Mouse (Mus musculus) thymus, adult 18-20 months (tissue): ENCODE results near the gene Macrod2.
A peak's percentile ranks its signal among the peaks of the same experiment; 100 is the strongest.

Source experiments
- DNase-seq, 2 experiments: peaks; one replicate each; pipeline ENCODE4 v3.0.0; 2022; ENCODE audit warnings: mixed read lengths in 2 of 2

Macrod2 gene

DNA sequence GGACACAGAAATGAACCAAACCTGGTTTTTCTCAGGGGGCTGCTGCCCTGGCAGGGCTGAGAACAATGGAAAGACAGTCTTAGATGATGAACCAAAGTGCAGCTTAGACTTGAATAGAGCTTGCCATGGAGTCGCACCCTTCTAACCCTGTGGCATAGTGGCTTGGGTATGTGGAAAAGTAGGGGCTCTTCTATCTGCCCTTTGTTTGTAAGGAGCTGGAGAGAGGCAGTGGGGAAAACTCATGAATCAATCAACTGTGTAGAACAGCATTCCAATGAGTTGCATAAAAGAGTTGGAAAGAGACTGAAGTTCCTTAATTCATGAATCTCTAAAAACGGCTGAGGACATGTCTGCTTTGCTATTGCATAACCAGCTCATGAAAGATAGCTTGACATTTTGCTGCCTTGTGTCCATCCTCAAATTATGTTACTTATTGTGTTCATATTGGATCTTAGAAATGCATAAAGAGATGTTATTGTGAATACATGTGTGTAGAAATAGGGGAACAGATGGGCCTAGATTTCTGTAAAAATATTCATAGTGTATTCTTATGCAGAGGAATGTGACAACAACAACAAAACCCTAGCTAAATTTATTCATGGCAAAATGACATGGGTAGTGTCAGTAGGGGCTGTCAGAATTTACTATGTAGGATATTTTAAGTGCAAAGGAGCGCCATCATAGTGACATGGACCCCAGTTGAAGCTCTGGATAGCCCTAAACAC is 197.6 kb downstream of the Macrod2 start:
- DNase-seq, result no peak

DNA sequence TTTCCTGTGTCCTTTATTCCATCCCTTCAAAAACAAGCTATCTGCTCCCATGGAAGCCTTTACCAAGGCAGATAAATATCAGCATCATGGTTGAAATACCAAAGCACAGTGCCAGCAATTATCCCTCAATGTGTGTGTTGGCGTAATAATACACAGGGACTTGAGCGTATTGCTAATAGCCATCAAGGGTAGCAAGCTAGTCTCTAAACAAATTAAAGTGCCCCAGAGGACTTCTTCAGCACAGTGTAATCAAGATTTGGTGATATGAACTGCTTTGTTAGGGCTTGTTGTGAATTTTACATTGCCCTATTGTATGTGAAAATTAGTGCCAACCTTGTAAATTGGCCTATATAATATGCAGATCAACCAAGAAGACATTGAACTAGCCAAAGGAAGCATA is 201.8 kb downstream of the Macrod2 start:
- DNase-seq, result no peak

DNA sequence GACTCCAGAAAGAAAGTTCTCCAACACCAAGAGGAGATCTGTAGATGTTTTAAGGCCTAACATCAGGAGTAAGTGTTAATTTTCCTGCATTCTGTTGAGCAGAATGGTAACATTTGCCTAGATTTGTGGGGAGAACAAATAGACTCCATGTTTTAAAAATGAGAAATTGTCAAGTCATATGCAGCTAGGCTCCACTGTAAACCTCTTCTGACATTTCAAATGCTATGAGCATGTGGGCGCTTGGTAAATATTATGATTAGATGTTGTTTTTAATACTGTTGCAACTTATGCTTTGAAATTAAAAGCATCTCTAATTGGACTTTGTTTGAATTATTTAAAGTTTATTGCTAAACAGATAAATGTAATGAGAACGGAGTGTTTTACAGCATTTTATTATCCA is 220.3 kb downstream of the Macrod2 start:
- no peak for DNase-seq

DNA sequence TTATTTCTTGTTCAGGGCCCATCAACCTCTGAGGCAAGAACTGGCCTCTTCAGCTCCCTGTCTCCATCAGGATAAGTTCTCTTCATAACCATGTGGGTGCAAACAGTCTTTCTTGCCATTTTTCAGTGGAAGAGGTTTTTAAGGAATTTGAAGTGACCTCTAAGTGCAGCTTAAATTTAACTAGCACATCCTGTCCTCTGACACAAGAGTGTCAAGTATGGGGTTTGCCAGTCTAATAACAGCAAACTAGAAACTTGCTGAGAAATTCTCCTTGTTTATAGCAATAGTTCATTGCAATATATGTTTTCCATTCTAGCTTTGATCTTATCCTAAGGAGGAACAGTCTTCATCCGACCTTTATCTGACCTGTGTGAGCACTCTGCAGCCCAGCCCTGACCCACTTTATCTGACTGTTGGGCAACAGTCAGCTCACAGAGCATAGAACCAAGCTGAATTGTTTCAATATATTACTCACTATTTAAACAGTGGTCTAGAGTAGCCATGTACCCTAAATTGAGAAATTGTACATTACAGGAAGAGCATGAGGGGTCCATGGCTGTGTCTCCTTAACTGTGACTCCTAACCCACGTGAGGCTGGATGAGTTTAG is 226.7 kb downstream of the Macrod2 start:
- no peak for DNase-seq

DNA sequence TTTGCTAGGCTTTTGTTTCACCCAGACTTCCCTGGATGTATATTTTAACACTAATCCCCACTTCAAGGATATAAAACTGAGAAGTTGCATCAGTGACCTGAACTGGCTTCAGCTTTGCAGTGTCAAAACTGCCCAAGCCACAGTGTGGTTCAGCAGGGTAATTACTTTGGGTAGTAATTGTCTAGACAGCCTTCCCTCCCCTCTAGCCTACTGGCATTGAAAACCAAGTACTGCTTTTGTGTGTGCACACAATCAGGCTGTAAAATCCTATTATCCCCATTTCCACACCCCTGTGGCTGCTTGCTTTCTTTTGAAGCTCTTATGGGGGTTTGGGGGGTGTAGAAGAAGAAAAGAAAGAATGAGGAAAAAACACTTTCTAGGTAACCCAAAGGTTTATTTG is 258.4 kb downstream of the Macrod2 start:
- no peak for DNase-seq

DNA sequence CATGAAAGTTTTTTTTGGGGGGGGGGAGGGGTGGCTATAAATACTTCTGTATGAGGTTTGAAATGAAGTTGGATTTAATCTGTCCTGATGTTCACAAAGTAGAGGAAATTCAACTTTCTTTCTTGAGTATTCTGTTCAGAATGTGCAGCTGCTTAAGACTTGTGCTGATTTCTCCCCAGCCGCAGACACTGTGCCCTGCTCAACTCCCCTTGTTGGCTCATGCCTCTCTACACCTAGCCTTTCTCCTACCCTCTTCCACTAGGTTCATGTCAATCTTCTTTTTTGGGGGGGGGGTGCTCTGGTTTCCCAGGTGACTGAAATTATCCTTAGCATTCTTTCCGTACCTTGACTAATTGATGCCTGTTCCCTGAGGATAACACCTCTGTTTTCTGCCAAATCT is 258.9 kb downstream of the Macrod2 start:
- DNase-seq, result no peak

DNA sequence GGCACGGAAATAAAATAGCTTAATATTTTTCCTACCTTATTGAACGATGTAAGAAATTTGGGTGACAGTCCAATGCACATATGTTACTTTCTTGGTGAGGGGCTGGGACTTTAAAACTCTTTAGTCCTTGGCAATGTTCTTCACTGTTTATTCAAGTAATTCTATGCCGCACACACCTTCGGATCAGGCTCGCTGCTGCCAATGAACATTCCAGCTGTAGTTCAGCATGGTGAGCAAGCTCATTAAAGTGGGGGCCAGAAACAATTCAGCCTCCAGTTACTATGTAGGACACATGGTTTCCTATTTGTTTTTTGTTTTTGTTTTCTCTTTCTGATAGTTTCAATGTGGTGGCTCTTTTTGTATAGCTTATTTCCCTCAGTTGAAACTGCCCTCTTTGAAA is 267.6 kb downstream of the Macrod2 start:
- no peak for DNase-seq

DNA sequence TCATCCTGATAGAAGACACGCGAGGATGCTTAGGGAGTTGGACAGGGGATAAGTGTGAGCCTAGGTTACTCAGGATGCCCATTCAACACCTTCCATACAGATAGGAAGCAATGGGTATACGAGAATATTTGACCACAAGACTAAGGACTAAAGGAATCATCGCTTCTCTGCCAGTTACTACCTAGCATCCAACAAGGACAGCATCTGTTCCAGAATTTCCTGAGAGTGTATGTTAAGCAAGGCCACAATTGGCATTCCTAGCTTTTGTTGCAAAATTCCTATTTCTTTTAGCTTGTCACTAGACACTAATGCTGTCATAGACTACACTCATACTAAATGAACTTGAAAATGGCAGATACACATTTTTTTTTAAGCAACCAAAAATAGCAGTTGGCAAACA is 269.3 kb downstream of the Macrod2 start:
- no peak for DNase-seq

DNA sequence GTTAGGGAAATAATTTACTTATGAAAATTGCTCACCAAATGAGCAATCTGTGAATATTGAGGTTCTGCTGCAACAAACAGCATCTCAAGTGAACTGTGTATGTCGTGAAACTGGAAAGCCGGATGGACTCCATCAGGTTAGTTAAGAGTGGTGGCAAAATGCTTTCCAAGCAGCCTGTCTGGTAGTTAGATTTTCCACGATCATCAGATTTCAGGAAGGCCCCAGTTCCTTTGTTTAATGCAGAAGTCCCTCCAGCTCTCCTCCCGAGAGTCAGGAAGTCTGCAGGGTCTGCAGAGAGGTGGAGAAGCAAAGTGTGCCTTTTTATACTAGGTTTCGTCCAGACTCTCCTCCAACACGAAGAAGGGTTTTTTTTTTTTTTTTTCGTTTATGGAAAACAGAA is 271.7 kb downstream of the Macrod2 start:
- DNase-seq, result no peak

DNA sequence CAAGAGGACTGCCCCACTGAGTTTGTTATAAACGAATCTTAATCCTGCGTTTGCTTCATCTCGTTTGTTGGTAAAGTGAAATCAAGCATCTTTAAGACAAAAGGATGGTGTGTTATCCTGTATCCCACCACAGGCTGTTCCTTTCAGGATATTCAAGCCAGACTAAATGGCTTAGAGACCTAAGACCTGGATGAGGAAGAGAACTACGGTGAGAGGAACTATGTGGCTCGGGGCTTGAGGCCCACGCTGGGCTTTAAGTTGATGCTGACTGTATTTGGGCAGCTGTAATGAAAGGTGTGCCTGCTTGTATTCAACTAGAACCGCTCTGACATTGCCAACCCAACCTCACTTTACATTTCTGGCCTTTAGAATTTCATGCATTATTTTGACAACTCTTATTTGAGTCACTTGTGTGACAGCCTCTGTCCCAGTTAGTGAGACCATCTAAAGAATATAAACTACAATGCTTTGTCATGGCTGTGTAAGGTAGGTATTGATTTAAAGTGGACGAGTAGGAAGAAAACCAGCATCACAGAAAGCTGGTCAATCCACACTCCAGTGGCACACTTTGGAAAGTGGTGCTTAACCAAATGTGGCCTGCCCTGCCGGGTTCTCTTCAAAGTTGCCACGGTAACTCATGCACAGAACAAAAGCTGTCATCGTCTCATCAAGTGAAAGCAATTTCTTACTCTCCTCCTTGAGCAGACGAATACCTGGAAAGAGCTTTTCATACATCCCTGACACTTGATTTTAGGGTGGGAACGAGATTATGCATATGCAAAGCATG is 272.3 kb downstream of the Macrod2 start:
- DNase-seq, result no peak

DNA sequence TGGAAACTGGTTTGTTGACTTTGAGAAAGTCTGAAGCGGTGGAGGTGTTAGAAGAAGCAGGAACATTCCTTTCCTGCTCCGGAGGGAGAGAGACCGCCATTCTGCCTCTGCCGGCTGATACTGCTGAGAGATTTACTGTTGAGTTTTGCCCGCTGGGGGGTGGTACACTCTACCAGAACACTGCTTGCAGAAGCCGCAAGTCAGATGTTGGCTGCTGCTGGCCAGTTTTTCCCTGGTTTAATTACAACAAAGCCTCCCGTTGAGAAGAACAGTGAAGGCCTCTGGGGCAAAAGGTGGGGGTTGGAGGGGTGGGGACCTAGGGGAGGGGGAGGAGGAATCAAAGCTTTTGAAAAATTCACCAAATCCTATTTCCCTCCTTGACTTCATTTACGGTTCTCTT is 273.2 kb downstream of the Macrod2 start:
- DNase-seq, result no peak

DNA sequence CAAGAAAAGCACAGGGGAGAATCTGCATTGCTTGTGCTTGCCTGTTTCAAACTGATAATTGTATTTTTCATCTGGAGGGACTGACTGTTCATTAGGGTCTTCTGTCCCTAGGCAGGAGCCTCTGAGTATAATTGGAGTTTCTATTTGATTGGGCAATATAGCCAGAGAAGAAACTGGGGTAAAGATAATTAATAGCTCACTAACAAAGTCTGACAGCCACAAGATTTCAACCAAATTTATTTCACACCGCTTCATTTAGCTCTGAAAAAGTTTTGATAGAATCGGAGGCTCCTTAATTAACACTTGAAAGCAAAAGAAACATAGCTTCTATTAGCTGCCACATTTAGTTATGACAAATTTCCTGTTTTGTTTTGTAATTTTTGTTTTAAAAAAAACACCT is 274.0 kb downstream of the Macrod2 start:
- no peak for DNase-seq

DNA sequence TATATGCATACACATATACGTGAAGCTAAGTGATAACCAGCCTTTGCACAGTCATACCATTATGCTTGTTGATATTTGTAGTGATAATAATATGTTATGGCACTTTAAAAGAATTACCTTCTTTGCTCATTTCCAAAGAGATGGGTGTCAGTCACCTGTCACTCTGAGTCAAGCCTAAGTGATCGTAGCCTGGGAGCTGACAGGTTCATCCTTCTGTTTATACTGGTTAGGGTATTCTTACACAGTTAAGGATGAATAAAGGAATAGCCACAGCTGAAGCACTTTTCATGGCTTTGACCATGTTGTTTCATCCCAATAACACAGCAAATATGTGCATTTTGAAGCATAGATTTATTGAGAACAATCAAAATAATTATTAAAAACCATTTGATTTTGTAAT is 274.7 kb downstream of the Macrod2 start:
- no peak for DNase-seq

DNA sequence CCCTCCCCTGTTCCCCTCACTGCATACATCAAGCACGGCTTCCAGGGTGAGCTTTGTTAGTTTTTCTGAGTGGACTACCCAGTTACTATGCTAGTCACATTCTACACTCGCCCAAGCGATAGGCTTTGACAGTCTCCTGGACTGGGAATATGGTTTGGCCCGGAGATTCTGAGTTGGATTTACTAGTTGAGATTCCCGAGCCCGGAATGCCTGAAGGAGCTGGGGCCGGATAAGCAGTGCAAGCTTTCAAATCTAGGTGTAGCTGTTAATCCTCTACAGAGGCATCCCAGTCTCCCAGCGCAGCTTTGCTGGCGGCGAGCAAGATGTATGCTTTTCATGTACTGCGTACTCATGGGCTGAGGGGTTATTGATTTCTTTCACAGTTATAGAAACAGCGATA is 275.3 kb downstream of the Macrod2 start:
- no peak for DNase-seq

DNA sequence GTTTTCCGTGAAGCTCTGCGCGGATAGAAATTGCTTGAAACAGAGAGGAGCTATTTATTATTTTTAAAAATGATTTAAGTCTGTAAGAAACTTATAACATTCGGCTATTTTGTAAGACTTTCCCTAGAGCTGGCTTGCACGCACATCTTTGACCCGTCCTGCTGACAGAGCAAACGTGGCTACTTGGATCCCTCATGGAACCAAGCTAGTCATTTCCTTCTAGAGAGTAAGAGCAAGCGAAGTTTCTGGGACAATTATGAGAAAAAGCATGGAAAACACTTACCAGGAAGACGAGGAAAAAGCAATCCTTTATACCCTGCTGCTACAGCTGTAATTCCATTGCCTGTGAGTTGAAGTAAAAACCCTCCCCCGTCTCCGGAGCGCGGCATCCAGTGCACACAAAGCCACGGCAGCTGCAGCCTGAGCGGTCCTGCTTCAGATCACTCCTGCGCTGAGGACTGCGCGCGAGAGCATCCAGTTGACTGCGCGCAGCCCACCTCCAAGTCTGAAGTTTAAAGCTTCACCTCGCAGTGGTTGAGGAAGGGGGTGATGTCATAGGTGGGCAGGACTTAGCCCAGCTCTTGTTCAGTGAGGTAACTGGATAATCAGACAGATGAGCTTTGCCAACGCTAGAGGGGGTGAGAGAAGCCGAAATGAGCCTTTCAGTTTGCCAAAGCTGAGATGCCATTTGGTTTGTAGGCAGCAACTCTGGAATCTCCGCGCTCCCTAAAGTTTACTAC is 276.0 kb downstream of the Macrod2 start, which contains the start of gene Flrt3:
Gene Flrt3 (minus strand): TSS at position 507 of the 740 bp plus-strand sequence.
- peak; percentile 15 to 26 for DNase-seq

DNA sequence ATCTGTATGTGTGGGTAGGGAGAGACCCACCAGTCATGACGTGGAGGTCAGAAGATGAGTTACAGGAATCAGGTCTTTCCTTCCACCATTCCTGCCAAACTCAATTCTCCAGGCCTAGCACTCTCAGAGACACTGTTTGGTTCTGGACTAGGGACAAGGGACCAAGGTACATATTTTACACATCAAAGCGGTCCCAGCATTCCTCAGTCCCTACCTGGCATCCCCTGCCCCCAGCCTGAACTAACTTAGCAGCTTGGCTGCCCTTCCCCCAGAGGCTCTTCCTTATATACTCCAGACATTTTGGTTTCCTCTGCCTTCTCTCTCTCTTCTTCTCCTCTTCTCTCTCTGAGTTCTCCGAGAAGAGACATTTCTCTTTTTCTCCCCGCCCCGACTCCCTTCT is 278.4 kb downstream of the Macrod2 start:
- DNase-seq, result no peak

DNA sequence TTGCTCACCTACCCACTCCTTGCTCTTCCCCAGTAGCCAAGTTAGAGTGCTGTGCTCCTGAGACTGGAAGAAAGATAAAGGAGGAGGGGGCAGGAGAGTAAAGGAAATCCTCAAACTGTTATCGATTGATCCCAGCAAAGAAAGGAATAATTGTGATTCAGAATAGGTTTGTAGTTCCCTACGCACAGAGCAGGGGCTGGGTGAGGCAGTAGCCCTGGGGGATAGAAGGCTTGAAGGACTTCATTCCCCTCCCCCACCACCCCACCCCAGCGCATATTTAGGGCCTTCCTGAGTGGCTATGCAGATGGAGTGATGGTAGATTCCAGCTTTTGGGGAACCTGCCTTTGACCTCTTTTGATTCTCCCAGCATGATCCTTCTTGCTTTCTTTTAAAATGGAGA is 281.6 kb downstream of the Macrod2 start:
- DNase-seq, result no peak

DNA sequence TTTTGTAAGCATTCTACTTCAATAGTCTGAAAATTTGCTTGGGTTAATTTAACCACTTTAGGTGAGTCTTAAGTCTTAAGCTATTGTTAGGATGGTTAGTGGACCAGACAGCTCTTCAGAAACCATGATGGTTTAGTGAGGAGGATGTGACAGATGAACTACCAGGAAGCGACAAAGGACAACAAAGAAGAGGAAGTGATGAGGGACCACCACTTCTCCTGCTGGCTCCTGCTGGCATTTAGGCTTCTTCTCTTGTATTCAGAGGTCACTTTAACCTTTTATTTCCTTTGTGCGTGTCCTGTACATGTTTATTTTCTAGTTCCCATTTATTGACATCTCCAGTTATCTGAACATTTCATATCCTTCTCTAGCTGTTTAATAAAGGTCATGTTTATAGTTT is 295.8 kb downstream of the Macrod2 start:
- DNase-seq, result no peak

DNA sequence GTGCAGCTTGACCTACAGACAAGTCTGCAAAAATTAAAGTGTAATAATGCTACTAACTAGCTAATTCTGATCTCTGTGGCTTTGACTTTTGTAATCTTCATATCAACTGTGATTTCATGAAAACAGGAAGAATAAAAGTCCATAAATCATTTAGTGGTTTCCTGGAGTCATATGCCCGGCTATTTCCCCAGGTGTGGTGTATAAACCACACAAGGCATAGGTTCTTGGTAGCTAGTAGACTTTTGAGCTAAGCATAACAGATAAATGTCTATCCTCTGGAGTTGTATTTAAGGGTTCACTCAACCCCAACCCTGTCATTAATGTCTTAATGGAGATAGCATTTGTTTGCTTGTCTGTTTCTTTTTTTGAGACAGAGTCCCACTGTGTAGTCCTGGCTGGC is 296.3 kb downstream of the Macrod2 start:
- DNase-seq, result no peak

DNA sequence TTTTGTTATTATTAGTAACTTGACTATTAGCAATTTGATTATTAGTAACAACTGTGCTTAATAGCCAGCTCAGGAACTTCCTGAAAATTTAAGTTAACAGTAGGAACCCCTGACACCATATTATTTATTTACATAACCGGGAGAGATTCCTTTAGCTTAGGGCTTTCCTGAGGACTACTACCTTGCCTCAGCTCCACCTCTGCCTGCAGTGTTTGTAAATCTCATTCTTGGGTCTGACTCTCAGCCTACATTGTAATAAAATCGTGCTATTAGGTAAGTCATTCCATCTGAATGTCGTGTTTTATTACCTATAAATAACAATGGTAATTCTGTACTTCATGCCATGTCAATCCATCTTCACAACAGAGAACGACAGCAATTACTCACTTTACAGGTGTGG is 297.4 kb downstream of the Macrod2 start:
- DNase-seq, result no peak

DNA sequence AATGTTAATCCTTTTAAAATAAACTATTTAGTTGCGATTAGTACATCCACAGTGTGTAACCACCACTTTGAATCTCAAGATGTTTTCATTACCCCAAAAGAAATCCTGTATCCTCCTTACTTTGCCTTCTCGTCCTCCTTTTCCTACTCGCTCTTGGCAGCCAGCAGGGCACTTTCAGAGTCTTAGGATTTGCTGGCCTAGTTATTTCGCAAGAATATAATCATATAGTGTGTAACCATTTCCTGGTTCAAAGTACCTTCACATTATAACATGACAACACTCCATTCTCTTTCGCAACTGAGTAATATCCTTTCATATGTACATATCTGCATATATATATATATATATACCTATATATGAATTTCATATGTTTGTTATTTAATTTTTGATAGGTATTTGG is 298.7 kb downstream of the Macrod2 start:
- no peak for DNase-seq

DNA sequence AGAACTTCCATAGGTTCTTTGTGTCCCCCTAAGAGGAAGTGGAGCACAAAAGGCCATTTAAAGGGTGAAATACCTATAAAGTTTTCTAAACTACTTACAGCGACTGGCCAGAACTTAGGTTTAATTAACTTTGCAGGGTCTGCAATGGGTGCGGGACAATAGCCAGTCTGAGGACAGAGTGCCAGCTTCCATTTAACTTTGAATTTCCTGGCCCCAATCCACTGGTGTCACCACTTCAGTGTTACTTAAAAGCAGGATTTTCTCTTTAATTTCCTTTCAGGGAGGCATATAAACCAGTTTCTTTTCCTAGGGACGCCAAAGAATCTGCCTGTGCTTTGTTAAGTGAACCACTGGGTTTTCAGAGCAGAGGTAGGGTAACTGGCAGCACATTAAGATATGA is 303.5 kb downstream of the Macrod2 start:
- no peak for DNase-seq

DNA sequence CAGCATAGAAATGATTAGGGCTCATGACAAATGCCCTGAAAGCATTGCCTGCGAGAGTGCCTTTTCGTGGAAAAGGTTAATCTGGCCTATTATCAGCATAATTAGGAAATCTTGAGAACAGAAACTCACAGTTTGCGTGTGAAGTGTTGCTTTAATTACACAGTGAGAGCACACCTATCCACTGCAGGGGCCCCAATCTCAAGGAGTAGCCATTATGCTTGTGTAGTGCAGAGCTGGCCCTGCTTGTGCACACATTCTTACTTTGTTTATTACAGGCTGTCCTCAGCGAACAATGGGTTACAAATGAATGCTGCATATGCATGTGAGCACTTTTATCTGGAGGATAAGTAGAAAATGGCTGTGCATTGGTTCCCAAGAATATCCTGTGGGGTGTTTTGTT is 308.3 kb downstream of the Macrod2 start:
- no peak for DNase-seq
